Comparison of ENCODE assay signal across 9 mouse cellular contexts in genomic region chr2:132516130-132517030, GRCm38 (mm10).
DNase-seq lines count a peak whose midpoint lies in the region; ATAC-seq and TF ChIP-seq lines count a peak whose summit lies in the region.
"Had no signal": no experiment of that assay in that cellular context is flagged by ENCODE, and none has a peak within 500 bp of the region (broad histone marks: within the 10 kb centered on the region; RNA-seq: fewer than 3 reads in every experiment).

No protein-coding gene starts in this region.

- no peak overlapping the region for H3K4me3 ChIP-seq in heart, adult 2 months
- H3K4me3 ChIP-seq: heart, embryonic 13.5 days had no signal

- TF ChIP-seq EP300 in heart, adult 2 months (IDR thresholded peaks at IDR 0.05; ENCODE audit: insufficient read depth, low read depth, low read length): peak; percentile 43; the same call in 1 of the 2 replicates

- no peak overlapping the region for H3K9ac ChIP-seq in heart, adult 2 months (ENCODE audit: low read depth, low read length)
- H3K9ac ChIP-seq: heart, embryonic 13.5 days had no signal

- intact Hi-C loops in heart, adult 2 months (cut with DNase I): loop anchor here (1.0 to 2.0 kb wide), 4 partner anchors 185 to 388 kb away; no protein-coding TSS in a partner anchor

- TF ChIP-seq CTCF in heart, adult 2 months (IDR thresholded peaks at IDR 0.05): peak; percentile 91

- H3K4me1 ChIP-seq in heart, adult 2 months (ENCODE audit: control insufficient read depth, insufficient read depth, low read length): no peaks in the 10 kb centered on the region

- H3K27me3 ChIP-seq in heart, adult 2 months (ENCODE audit: control insufficient read depth, insufficient read depth, low read length): no peaks in the 10 kb centered on the region

- H3K36me3 ChIP-seq in heart, adult 2 months (ENCODE audit: control insufficient read depth, insufficient read depth, low read length): no peaks in the 10 kb centered on the region
- H3K36me3 ChIP-seq: heart, embryonic 13.5 days had no signal

- peak; percentile 50 to 76 for DNase-seq in heart, adult 2 months
- DNase-seq in kidney, postnatal 36 days: peak; percentile 37 to 87
- DNase-seq in lung, postnatal 4 days: peak; percentile 34 to 72
- peak; percentile 73 to 87 for DNase-seq in right cerebral cortex, postnatal 10 days (ENCODE audit: low spot score in 2 of 2)
- peak; percentile 69 for DNase-seq in urinary bladder, postnatal 25 days (ENCODE audit: low spot score)

- TF ChIP-seq POLR2A in heart, adult 2 months (IDR thresholded peaks at IDR 0.05; ENCODE audit: insufficient read depth, low read depth, low read length): no peak

- H3K79me2 ChIP-seq in heart, adult 2 months (replicated peaks; ENCODE audit: control insufficient read depth, insufficient read depth, low read length): no peaks in the 10 kb centered on the region

- H3K27ac ChIP-seq in heart, adult 2 months: no peak overlapping the region
- H3K27ac ChIP-seq: heart, embryonic 13.5 days had no signal

- WGBS in heart, adult 2 months: 28% methylated on average over 16 of the region's 16 CpGs

- ATAC-seq in CD4-positive, CD25-positive, alpha-beta regulatory T cell, adult 4 months: peak; percentile 46
- peak; percentile 20 for ATAC-seq in activated CD4-positive, CD25-positive, alpha-beta regulatory T cell, adult 4 months
- peak; percentile 39 for ATAC-seq in common myeloid progenitor, adult 5-6 weeks (replicated peaks; ENCODE audit: low read depth, poor library complexity, severe bottlenecking)
